Mouse (Mus musculus) heart, embryonic 14.5 days (tissue): ENCODE results near the gene Olfr741. TPM values are rescaled to one million over a fixed set of nuclear protein-coding genes. Genes with fewer than 3 reads are reported as not detected.

Experiments used
- ATAC-seq: fragments of 200-750 bp; cut with Nextera tagmentation; 2 replicates; pipeline ENCODE4 v1.8.0; 2017; ENCODE audit warnings: low read depth, moderate TSS enrichment; ENCODE audit not compliant: insufficient number of reproducible peaks, insufficient read depth, low FRiP score
- H3K27ac ChIP-seq, 2 experiments: fragments of 200-500 bp in 1 of 2; fragments of 300-500 bp in 1 of 2; sonication (generic) in 1 of 2; replicated peaks in 1 of 2; 2 replicates each; pipeline ENCODE4 v1.5.1; 2012 to 2014; ENCODE audit warnings: low read depth in 2 of 2, low read length in 2 of 2, control low read depth in 1 of 2, mild to moderate bottlenecking in 1 of 2, mixed read lengths in 1 of 2; ENCODE audit not compliant: control insufficient read depth in 1 of 2, insufficient read depth in 1 of 2
- H3K27me3 ChIP-seq: fragments of 300-500 bp; sonication (generic); 2 replicates; pipeline ENCODE4 v1.6.1; 2014; ENCODE audit warnings: mild to moderate bottlenecking, low read length, control low read depth; ENCODE audit not compliant: control insufficient read depth, insufficient read depth
- H3K36me3 ChIP-seq: fragments of 300-500 bp; sonication (generic); 2 replicates; pipeline ENCODE4 v1.6.1; 2014; ENCODE audit warnings: mild to moderate bottlenecking, control low read depth, low read length, mixed read lengths; ENCODE audit not compliant: control insufficient read depth, insufficient read depth
- H3K4me1 ChIP-seq, 2 experiments: fragments of 200-500 bp in 1 of 2; fragments of 300-500 bp in 1 of 2; sonication (generic) in 1 of 2; 2 replicates each; pipeline ENCODE4 v1.6.1; 2012 to 2014; ENCODE audit warnings: low read length in 2 of 2, control low read depth in 1 of 2, mixed read lengths in 1 of 2; ENCODE audit not compliant: control insufficient read depth in 2 of 2, insufficient read depth in 2 of 2
- H3K4me2 ChIP-seq: fragments of 300-500 bp; sonication (generic); 2 replicates; pipeline ENCODE4 v1.6.1; 2014; ENCODE audit warnings: mild to moderate bottlenecking, low read length
- H3K4me3 ChIP-seq, 2 experiments: fragments of 200-500 bp in 1 of 2; fragments of 300-500 bp in 1 of 2; sonication (generic) in 1 of 2; 2 replicates each; pipeline ENCODE4 v1.5.1; 2012 to 2014; ENCODE audit warnings: low read length in 2 of 2, mild to moderate bottlenecking in 2 of 2, control low read depth in 1 of 2, low read depth in 1 of 2, moderate library complexity in 1 of 2; ENCODE audit not compliant: control insufficient read depth in 1 of 2, insufficient read depth in 1 of 2
- H3K9ac ChIP-seq: fragments of 300-500 bp; sonication (generic); 2 replicates; pipeline ENCODE4 v1.6.1; 2014; ENCODE audit warnings: mild to moderate bottlenecking, low read length
- H3K9me3 ChIP-seq: fragments of 300-500 bp; sonication (generic); 2 replicates; pipeline ENCODE4 v1.6.1; 2016; ENCODE audit warnings: low read length, control low read depth; ENCODE audit not compliant: control insufficient read depth
- WGBS: fragments of 180-500 bp; shearing (Covaris S2); extraction: QIAGEN DNeasy Blood & Tissue Kit; methylation state at CpG from one replicate; pipeline ENCODE4 v1.1.7; 2014; 5-methylcytosine and 5-hydroxymethylcytosine counted together
- polyA plus RNA-seq: library from polyadenylated mRNA; unstranded; fragments of >200 nt; fragmentation: Nextera tagmentation; extraction: Ambion mirVana; gene quantifications from 2 replicates; pipeline ENCODE4 v1.2.1, GENCODE M21; 2014

The Olfr741 gene
- polyA plus RNA-seq: not detected in 2 replicates

DNA sequence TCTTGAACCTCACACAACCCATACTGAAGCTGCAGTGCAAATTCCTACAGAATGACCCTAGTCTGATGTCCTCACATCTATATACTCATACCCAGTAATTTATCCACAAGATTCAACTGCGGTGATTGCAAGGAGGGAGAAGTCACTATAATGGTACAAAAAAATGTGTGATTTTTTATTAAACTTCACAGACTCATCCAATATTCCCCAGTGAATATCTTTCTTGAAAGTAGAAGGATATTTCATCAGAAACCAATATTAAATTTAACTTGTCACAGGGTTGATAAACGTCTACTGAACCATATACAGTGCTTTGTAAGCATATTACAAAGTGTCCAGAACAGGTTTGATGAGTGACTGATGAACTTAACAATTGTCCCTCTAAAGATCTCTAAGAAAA lies at the start of gene Olfr741:
Gene Olfr741 (plus strand): TSS at position 301 of the 400 bp plus-strand sequence.
- Histone ChIP-seq H3K4me1 (no peaks in the 10 kb centered on the region), H3K27ac (no peak within 1 kb of the TSS), H3K4me3 (no peak within 1 kb of the TSS), H3K4me2 (no peak within 1 kb of the TSS), H3K9me3 (no peaks in the 10 kb centered on the region), H3K27me3 (no peaks in the 10 kb centered on the region), H3K9ac (no peak within 1 kb of the TSS), H3K36me3 (no peaks in the 10 kb centered on the region)
- 59% methylated on average over 2 of the region's 2 CpGs for WGBS
- ATAC-seq: no peak

DNA sequence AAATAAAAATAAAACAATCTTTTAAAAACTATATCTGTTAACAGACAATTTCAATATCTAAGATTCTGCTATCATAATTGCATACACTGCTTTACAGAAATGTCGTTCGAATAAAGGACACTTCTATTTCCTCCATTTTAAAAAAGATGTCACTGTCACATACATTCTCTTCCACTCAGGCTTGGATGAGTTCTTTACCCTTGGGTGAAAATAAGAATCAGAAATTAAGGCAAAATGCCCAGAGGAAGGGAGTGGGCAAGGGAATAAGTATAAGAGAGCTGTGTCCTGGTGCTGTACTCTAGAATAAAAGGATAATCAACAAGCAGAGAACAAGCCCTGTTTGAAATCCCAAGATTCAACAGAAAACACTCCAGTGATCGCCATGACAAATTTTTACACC lies 27.3 kb upstream of the Olfr741 start, which contains the start of gene Olfr740:
Gene Olfr740 (plus strand): TSS at position 301 of the 400 bp plus-strand sequence.
- Histone ChIP-seq H3K9ac (no peak within 1 kb of the TSS), H3K36me3 (no peaks in the 10 kb centered on the region), H3K27ac (no peak within 1 kb of the TSS), H3K4me1 (no peaks in the 10 kb centered on the region), H3K9me3 (no peaks in the 10 kb centered on the region), H3K4me3 (no peak within 1 kb of the TSS), H3K4me2 (no peak within 1 kb of the TSS), H3K27me3 (no peaks in the 10 kb centered on the region)
- WGBS: 73% methylated on average over 3 of the region's 3 CpGs
- no peak for ATAC-seq

DNA sequence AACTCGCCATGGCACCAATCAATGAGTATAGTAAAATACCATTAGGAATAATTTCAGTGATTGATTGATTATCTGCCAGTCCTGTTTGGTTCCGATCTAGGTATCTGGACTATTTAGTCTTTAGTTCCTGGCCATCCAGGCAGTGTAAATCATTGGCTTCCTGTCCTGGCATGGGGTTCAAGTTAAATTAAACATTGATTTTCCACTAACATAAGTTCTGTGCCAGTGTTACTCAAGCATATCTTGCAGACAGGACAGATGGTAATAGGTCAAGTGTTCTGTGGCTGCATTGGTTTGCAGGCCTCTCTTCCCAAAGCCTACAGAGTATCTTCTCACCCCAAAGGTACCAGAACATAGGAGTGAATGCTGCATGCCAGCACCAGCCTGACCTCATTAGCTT lies 5.9 kb downstream of the Olfr741 start:
- H3K4me3 ChIP-seq: no peak overlapping the region
- 55% methylated on average over 2 of the region's 2 CpGs for WGBS
- ATAC-seq: no peak
- no peak overlapping the region for H3K9ac ChIP-seq
- H3K4me2 ChIP-seq: no peak overlapping the region
- no peaks in the 10 kb centered on the region for H3K4me1 ChIP-seq
- H3K27ac ChIP-seq: no peak overlapping the region
- H3K36me3 ChIP-seq: no peaks in the 10 kb centered on the region
- no peaks in the 10 kb centered on the region for H3K27me3 ChIP-seq
- H3K9me3 ChIP-seq: no peaks in the 10 kb centered on the region

DNA sequence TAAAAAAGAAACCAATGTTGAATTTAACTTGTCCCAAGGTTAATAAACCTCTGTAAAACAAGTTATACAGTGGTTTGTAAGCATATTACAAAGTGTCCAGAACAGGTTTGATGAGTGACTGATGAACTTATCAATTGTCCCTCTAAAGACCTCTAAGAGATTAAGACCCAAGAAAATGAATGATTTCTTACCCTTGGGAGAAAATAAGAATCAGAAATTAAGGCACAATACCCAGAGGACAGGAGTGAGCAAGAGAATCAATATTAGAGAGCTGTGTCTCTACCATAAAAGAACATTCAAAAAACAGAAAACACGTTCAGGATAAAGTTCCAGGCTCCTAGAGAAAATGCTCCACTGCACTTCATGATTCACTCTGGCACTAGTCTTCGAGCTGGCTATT lies 30.8 kb downstream of the Olfr741 start, which contains the start of gene Olfr742:
Gene Olfr742 (plus strand): TSS at position 301 of the 400 bp plus-strand sequence.
- H3K36me3 ChIP-seq: no peaks in the 10 kb centered on the region
- ATAC-seq: no peak
- no peaks in the 10 kb centered on the region for H3K9me3 ChIP-seq
- H3K4me1 ChIP-seq: no peaks in the 10 kb centered on the region
- H3K9ac ChIP-seq: no peak within 1 kb of the TSS
- no peak within 1 kb of the TSS for H3K27ac ChIP-seq
- WGBS: 51% methylated on average over 2 of the region's 2 CpGs
- no peak within 1 kb of the TSS for H3K4me3 ChIP-seq
- H3K4me2 ChIP-seq: no peak within 1 kb of the TSS
- no peaks in the 10 kb centered on the region for H3K27me3 ChIP-seq

DNA sequence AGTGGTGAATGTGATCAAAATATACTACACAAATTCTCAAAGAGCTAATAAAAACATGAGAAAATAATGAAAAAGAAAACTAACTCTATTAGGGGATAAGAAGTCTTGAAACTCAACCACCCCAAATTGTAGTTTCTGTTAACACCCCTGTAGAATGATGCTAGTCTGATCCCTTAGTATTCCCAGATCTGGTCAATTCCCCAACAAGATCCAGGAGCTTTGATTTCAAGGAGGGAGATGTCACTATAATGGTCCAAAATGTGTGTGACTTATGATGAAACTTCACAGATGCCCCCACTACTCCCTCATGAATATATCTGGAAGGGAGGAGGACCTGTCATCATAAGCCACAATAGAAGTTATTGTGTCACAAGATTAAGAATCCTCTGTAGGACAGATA lies 49.0 kb downstream of the Olfr741 start, which contains the start of gene Olfr743:
Gene Olfr743 (plus strand): TSS at position 301 of the 400 bp plus-strand sequence.
- H3K9me3 ChIP-seq: no peaks in the 10 kb centered on the region
- ATAC-seq: no peak
- no peaks in the 10 kb centered on the region for H3K36me3 ChIP-seq
- H3K27me3 ChIP-seq: no peaks in the 10 kb centered on the region
- no peak within 1 kb of the TSS for H3K27ac ChIP-seq
- H3K4me2 ChIP-seq: no peak within 1 kb of the TSS
- H3K9ac ChIP-seq: no peak within 1 kb of the TSS
- no peaks in the 10 kb centered on the region for H3K4me1 ChIP-seq
- no peak within 1 kb of the TSS for H3K4me3 ChIP-seq

Other genes starting within 250 kb of the Olfr741 start
- gene Olfr731, start 230.9 kb upstream of the Olfr741 start, polyA plus RNA-seq: not detected in 2 replicates
- not detected in 2 replicates for gene Olfr732, start 188.5 kb upstream of the Olfr741 start, polyA plus RNA-seq
- not detected in 2 replicates for gene Olfr733, start 171.2 kb upstream of the Olfr741 start, polyA plus RNA-seq
- not detected in 2 replicates for gene Olfr734, start 146.0 kb upstream of the Olfr741 start, polyA plus RNA-seq
- gene Olfr735, start 123.9 kb upstream of the Olfr741 start, polyA plus RNA-seq: not detected in 2 replicates
- not detected in 2 replicates for gene Tlr11, start 114.8 kb upstream of the Olfr741 start, polyA plus RNA-seq
- gene Olfr736, start 91.6 kb upstream of the Olfr741 start, polyA plus RNA-seq: not detected in 2 replicates
- gene Olfr738, start 65.2 kb upstream of the Olfr741 start, polyA plus RNA-seq: not detected in 2 replicates
- gene Olfr739, start 54.1 kb upstream of the Olfr741 start, polyA plus RNA-seq: not detected in 2 replicates
- gene Olfr740, start 27.2 kb upstream of the Olfr741 start, polyA plus RNA-seq: not detected in 2 replicates
- not detected in 2 replicates for gene Olfr742, start 30.9 kb downstream of the Olfr741 start, polyA plus RNA-seq
- not detected in 2 replicates for gene Olfr743, start 49.1 kb downstream of the Olfr741 start, polyA plus RNA-seq
- not detected in 2 replicates for gene Olfr744, start 142.1 kb downstream of the Olfr741 start, polyA plus RNA-seq
- not detected in 2 replicates for gene Olfr745, start 166.7 kb downstream of the Olfr741 start, polyA plus RNA-seq
- gene Olfr746, start 174.3 kb downstream of the Olfr741 start, polyA plus RNA-seq: not detected in 2 replicates
- not detected in 2 replicates for gene Olfr747, start 220.5 kb downstream of the Olfr741 start, polyA plus RNA-seq
- not detected in 2 replicates for gene Olfr748, start 234.6 kb downstream of the Olfr741 start, polyA plus RNA-seq